Mouse (Mus musculus): ENCODE measurements around the gene Brms1. TPM values are rescaled to one million over a fixed set of nuclear protein-coding genes. Genes with fewer than 3 reads are reported as not detected.
"Not testable (repeated sequence)": the region's sequence is repeated elsewhere in the genome, so short reads cannot be mapped to it uniquely, and the experiment has no call there.

The Brms1 gene
- polyA plus RNA-seq (2015; fragmentation: Nextera tagmentation; extraction: Ambion mirVana): 43.5 and 51.7 TPM in 2 replicates

- Histone ChIP-seq H3K27ac (replicated peaks) (peak within 1 kb of the TSS; percentile 76), H3K4me2 (peak within 1 kb of the TSS; percentile 89), H3K4me3 (peak within 1 kb of the TSS; percentile 89), H3K4me1 (replicated peaks) (peaks cover 41% of the 10 kb centered on the region), H3K9ac (peak within 1 kb of the TSS; percentile 97), H3K9me3 (no peaks in the 10 kb centered on the region), H3K36me3 (peaks cover 24% of the 10 kb centered on the region), H3K27me3 (no peaks in the 10 kb centered on the region)
- 7% methylated on average over 40 of the region's 40 CpGs for WGBS
- peak; percentile 60 for ATAC-seq (ENCODE audit: low read depth)
These were observed at the start of gene Brms1 for GRCm38 (mm10) chr19:5040862-5041523. Gene Brms1, plus strand, starts transcription at chr19:5041354.

GRCm38 (mm10) chr19:4992371-4992770, 48.8 kb upstream of the Brms1 start:
- H3K27me3 ChIP-seq: peaks cover 94% of the 10 kb centered on the region
- H3K9me3 ChIP-seq: no peaks in the 10 kb centered on the region

GRCm38 (mm10) chr19:4992904-4993303, 48.2 kb upstream of the Brms1 start:
- Histone ChIP-seq H3K27ac (replicated peaks) (no peak overlapping the region), H3K4me1 (replicated peaks) (peaks cover 42% of the 10 kb centered on the region), H3K27me3 (peaks cover 90% of the 10 kb centered on the region), H3K9ac (no peak overlapping the region), H3K4me2 (no peak overlapping the region), H3K9me3 (no peaks in the 10 kb centered on the region), H3K36me3 (no peaks in the 10 kb centered on the region), H3K4me3 (no peak overlapping the region)
- 3% methylated on average over 9 of the region's 9 CpGs for WGBS
- ATAC-seq (ENCODE audit: low read depth): no peak

More at GRCm38 (mm10) chr19:4992371-4992770, 48.8 kb upstream of the Brms1 start:
- Histone ChIP-seq H3K27ac (replicated peaks) (no peak overlapping the region), H3K9ac (no peak overlapping the region), H3K36me3 (no peaks in the 10 kb centered on the region), H3K4me2 (no peak overlapping the region), H3K4me1 (replicated peaks) (peaks cover 36% of the 10 kb centered on the region), H3K4me3 (no peak overlapping the region)
- 12% methylated on average over 8 of the region's 8 CpGs for WGBS
- ATAC-seq (ENCODE audit: low read depth): no peak

GRCm38 (mm10) chr19:4994043-4994442, 47.1 kb upstream of the Brms1 start:
- Histone ChIP-seq H3K4me1 (replicated peaks) (peaks cover 40% of the 10 kb centered on the region), H3K9me3 (no peaks in the 10 kb centered on the region), H3K9ac (no peak overlapping the region), H3K27ac (replicated peaks) (no peak overlapping the region), H3K4me2 (no peak overlapping the region), H3K4me3 (no peak overlapping the region), H3K36me3 (no peaks in the 10 kb centered on the region), H3K27me3 (peaks cover 84% of the 10 kb centered on the region)
- WGBS: 55% methylated on average over 5 of the region's 5 CpGs
- ATAC-seq (ENCODE audit: low read depth): no peak

GRCm38 (mm10) chr19:4999445-5000140, 41.6 kb upstream of the Brms1 start:
- Histone ChIP-seq H3K9me3 (no peaks in the 10 kb centered on the region), H3K36me3 (no peaks in the 10 kb centered on the region), H3K9ac (no peak overlapping the region), H3K4me1 (replicated peaks) (peaks cover 29% of the 10 kb centered on the region), H3K27me3 (peaks cover 42% of the 10 kb centered on the region), H3K4me3 (no peak overlapping the region), H3K27ac (replicated peaks) (no peak overlapping the region), H3K4me2 (no peak overlapping the region)
- ATAC-seq (ENCODE audit: low read depth): no peak
- 74% methylated on average over 6 of the region's 6 CpGs for WGBS

GRCm38 (mm10) chr19:5001666-5002406, 39.3 kb upstream of the Brms1 start:
- under 1% methylated on average over 39 of the region's 39 CpGs for WGBS
- H3K4me2 ChIP-seq: peak overlapping the region; percentile 63
- peaks cover 29% of the 10 kb centered on the region for H3K4me1 ChIP-seq (replicated peaks)
- peak overlapping the region; percentile 70 for H3K9ac ChIP-seq
- peak; percentile 98 for ATAC-seq (ENCODE audit: low read depth)
- H3K9me3 ChIP-seq: no peaks in the 10 kb centered on the region
- H3K4me3 ChIP-seq: peak overlapping the region; percentile 33
- peaks cover 25% of the 10 kb centered on the region for H3K27me3 ChIP-seq
- H3K27ac ChIP-seq (replicated peaks): peak overlapping the region; percentile 92
- no peaks in the 10 kb centered on the region for H3K36me3 ChIP-seq

GRCm38 (mm10) chr19:5003644-5004043, 37.5 kb upstream of the Brms1 start:
- Histone ChIP-seq H3K27me3 (peaks cover 13% of the 10 kb centered on the region), H3K4me1 (replicated peaks) (peaks cover 19% of the 10 kb centered on the region)
- H3K4me3 ChIP-seq; H3K9me3 ChIP-seq; H3K9ac ChIP-seq; ATAC-seq (ENCODE audit: low read depth); H3K27ac ChIP-seq (replicated peaks); H3K4me2 ChIP-seq; H3K36me3 ChIP-seq: not testable (repeated sequence)
- 60% methylated on average over 2 of the region's 2 CpGs for WGBS

- no peaks in the 10 kb centered on the region for H3K9me3 ChIP-seq
- no peak overlapping the region for H3K4me3 ChIP-seq
- H3K4me1 ChIP-seq (replicated peaks): peaks cover 10% of the 10 kb centered on the region
- no peaks in the 10 kb centered on the region for H3K36me3 ChIP-seq
- H3K9ac ChIP-seq: no peak overlapping the region
- H3K27ac ChIP-seq (replicated peaks): no peak overlapping the region
- no peak for ATAC-seq (ENCODE audit: low read depth)
- H3K4me2 ChIP-seq: no peak overlapping the region
- WGBS: 63% methylated on average over 4 of the region's 4 CpGs
- H3K27me3 ChIP-seq: peaks cover 11% of the 10 kb centered on the region
These were observed 36.2 kb upstream of the Brms1 start for GRCm38 (mm10) chr19:5004925-5005324.

- no peaks in the 10 kb centered on the region; the same call in 1 of the 2 replicates for H3K27me3 ChIP-seq
- peaks cover 5% of the 10 kb centered on the region; the same call in 1 of the 2 replicates for H3K4me1 ChIP-seq (replicated peaks)
- no peak overlapping the region for H3K4me2 ChIP-seq
- no peaks in the 10 kb centered on the region for H3K9me3 ChIP-seq
- 67% methylated on average over 8 of the region's 8 CpGs for WGBS
- ATAC-seq (ENCODE audit: low read depth): no peak
- no peak overlapping the region for H3K4me3 ChIP-seq
- H3K36me3 ChIP-seq: no peaks in the 10 kb centered on the region
- no peak overlapping the region for H3K27ac ChIP-seq (replicated peaks)
- H3K9ac ChIP-seq: no peak overlapping the region
These were observed 28.0 kb upstream of the Brms1 start for GRCm38 (mm10) chr19:5013138-5013537.

GRCm38 (mm10) chr19:5014961-5015398, 26.2 kb upstream of the Brms1 start:
- no peaks in the 10 kb centered on the region for H3K36me3 ChIP-seq
- no peak overlapping the region for H3K27ac ChIP-seq (replicated peaks)
- ATAC-seq (ENCODE audit: low read depth): no peak
- peaks cover 5% of the 10 kb centered on the region; the same call in 1 of the 2 replicates for H3K4me1 ChIP-seq (replicated peaks)
- H3K9ac ChIP-seq: no peak overlapping the region
- no peak overlapping the region for H3K4me3 ChIP-seq
- no peaks in the 10 kb centered on the region for H3K9me3 ChIP-seq
- H3K27me3 ChIP-seq: no peaks in the 10 kb centered on the region; the same call in 1 of the 2 replicates
- H3K4me2 ChIP-seq: no peak overlapping the region
- 16% methylated on average over 8 of the region's 8 CpGs for WGBS

- H3K9ac ChIP-seq: peak overlapping the region; percentile 22; the same call in 1 of the 2 replicates
- no peaks in the 10 kb centered on the region for H3K36me3 ChIP-seq
- H3K27me3 ChIP-seq: no peaks in the 10 kb centered on the region; the same call in 1 of the 2 replicates
- peak overlapping the region; percentile 23; the same call in 1 of the 2 replicates for H3K27ac ChIP-seq (replicated peaks)
- H3K4me2 ChIP-seq: no peak overlapping the region
- ATAC-seq (ENCODE audit: low read depth): no peak
- no peak overlapping the region for H3K4me3 ChIP-seq
- H3K4me1 ChIP-seq (replicated peaks): peaks cover 5% of the 10 kb centered on the region; the same call in 1 of the 2 replicates
- H3K9me3 ChIP-seq: no peaks in the 10 kb centered on the region
- 40% methylated on average over 10 of the region's 10 CpGs for WGBS
These were observed 24.9 kb upstream of the Brms1 start for GRCm38 (mm10) chr19:5016221-5016742.
